Mouse (Mus musculus) gastrocnemius, postnatal 4 days (tissue): ENCODE data around the gene Fgfr2. TPM values are rescaled to one million over a fixed set of nuclear protein-coding genes. Genes with fewer than 3 reads are reported as not detected.

Source experiments
- DNase-seq, 2 experiments: peaks; one replicate each; pipeline ENCODE4 v3.0.0; 2021 to 2022; ENCODE audit warnings: low spot score in 2 of 2, mixed read lengths in 2 of 2
- total RNA-seq, 2 experiments: library from RNA; stranded (reverse); gene quantifications; 2 replicates each; pipeline ENCODE4 v1.2.3; 2021

Fgfr2 gene
- total RNA-seq, 2 experiments from 2014 or later = 6.5 to 8.0 TPM

- no peak for DNase-seq
Observed at GRCm38 (mm10) chr7:132437431-132437830, 685.7 kb downstream of the Fgfr2 start.

- no peak for DNase-seq
Observed at GRCm38 (mm10) chr7:132435486-132436055, 687.6 kb downstream of the Fgfr2 start.

- DNase-seq = no peak
Observed at GRCm38 (mm10) chr7:132429324-132429723, 693.8 kb downstream of the Fgfr2 start.

- no peak for DNase-seq
Observed at GRCm38 (mm10) chr7:132428308-132428707, 694.8 kb downstream of the Fgfr2 start.

- no peak for DNase-seq
Observed at GRCm38 (mm10) chr7:132426069-132426468, 697.1 kb downstream of the Fgfr2 start.

- no peak for DNase-seq
Observed at GRCm38 (mm10) chr7:132425364-132425999, 697.7 kb downstream of the Fgfr2 start.

- DNase-seq = no peak
Observed at GRCm38 (mm10) chr7:132423570-132423969, 699.6 kb downstream of the Fgfr2 start.

GRCm38 (mm10) chr7:132419378-132420255, 703.5 kb downstream of the Fgfr2 start:
- no peak for DNase-seq

GRCm38 (mm10) chr7:132416866-132417265, 706.3 kb downstream of the Fgfr2 start:
- no peak for DNase-seq

- no peak for DNase-seq
Observed at GRCm38 (mm10) chr7:132415866-132416265, 707.3 kb downstream of the Fgfr2 start.

GRCm38 (mm10) chr7:132412520-132412919, 710.6 kb downstream of the Fgfr2 start:
- DNase-seq = no peak

GRCm38 (mm10) chr7:132411708-132412107, 711.4 kb downstream of the Fgfr2 start:
- DNase-seq = no peak

GRCm38 (mm10) chr7:132410958-132411357, 712.2 kb downstream of the Fgfr2 start:
- DNase-seq = no peak

GRCm38 (mm10) chr7:132409890-132410289, 713.3 kb downstream of the Fgfr2 start:
- no peak for DNase-seq

- no peak for DNase-seq
Observed at GRCm38 (mm10) chr7:132402377-132403084, 720.6 kb downstream of the Fgfr2 start.

GRCm38 (mm10) chr7:132398487-132398886, 724.7 kb downstream of the Fgfr2 start:
- DNase-seq = no peak

- no peak for DNase-seq
Observed at GRCm38 (mm10) chr7:132396661-132397322, 726.4 kb downstream of the Fgfr2 start.

- no peak for DNase-seq
Observed at GRCm38 (mm10) chr7:132393582-132394175, 729.5 kb downstream of the Fgfr2 start.

- no peak for DNase-seq
Observed at GRCm38 (mm10) chr7:132393014-132393406, 730.1 kb downstream of the Fgfr2 start.

GRCm38 (mm10) chr7:132392233-132393013, 730.7 kb downstream of the Fgfr2 start:
- no peak for DNase-seq
